Mouse (Mus musculus): ENCODE data around the gene Taar9. TPM values are rescaled to one million over a fixed set of nuclear protein-coding genes. Genes with fewer than 3 reads are reported as not detected.
"Not testable (repeated sequence)": the region's sequence is repeated elsewhere in the genome, so short reads cannot be mapped to it uniquely, and the experiment has no call there.

Gene Taar9
- total RNA-seq (2018; cell fraction: chromatin; rRNA removed), result not detected
- total RNA-seq (2018; cell fraction: cytosol; rRNA removed), result not detected
- total RNA-seq (2018; cell fraction: nucleus; rRNA removed), result not detected
- not detected in 3 replicates for polyA plus RNA-seq (2018)

DNA sequence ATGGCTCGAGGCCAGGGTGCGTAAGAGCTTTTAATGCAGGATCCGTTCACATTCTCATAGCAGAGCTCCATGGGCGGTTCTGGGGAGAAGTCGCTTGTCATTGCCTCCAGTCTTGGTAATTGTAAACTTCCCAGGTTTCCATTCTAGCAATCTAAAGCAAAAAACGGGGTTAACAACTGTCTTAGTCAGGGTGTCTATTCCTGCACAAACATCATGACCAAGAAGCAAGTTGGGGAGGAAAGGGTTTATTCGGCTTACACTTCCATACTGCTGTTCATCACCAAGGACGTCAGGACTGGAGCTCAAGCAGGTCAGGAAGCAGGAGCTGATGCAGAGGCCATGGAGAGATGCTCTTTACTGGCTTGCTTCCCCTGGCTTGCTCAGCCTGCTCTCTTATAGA, at the start of gene Taar9:
Gene Taar9, minus strand, starts transcription at position 101 of the 400 bp plus-strand sequence.
- H3K36me3 ChIP-seq (ENCODE audit: inconsistent target); H3K79me2 ChIP-seq (ENCODE audit: inconsistent target); H3K4me3 ChIP-seq (ENCODE audit: inconsistent target); H3K27ac ChIP-seq: not testable (repeated sequence)
- WGBS (ENCODE audit: missing documents), result 94% methylated on average over 8 of the region's 8 CpGs

DNA sequence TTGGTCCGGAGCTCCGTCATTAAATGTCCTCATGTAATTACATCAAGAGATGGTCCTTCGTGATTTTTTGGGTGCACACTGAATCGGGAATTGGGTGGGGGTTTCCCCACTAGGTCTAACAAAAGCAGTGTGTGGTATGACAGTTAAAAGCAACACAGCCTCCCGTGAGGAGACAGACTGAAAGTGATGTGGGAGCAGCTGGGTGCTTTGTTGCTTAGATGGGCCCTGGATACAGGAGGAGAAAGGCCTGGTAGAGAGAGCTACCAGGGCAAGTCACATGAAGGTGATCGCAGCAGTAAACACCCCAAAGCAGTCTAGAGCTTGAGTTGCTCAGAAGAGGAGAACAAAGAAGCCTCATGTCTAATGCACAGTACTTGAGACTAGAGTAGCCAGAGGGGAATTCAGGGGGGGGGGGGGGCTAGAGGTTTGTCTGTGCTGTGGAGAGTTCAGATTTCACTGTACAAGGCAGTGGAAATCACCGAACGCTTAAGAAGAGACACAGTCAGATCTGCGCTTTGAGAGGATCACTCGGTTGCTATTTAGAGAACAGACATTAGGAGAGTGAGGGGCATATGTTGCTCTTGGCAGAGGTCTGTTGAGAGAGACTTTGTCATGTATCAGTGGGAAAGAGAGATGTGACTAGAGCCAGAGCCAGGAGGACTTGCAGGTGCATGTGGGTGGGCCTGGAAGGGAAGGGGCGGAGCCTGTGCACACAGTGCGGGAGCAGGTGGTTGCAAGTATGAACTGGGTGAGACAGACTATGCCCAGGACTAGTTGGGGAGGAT, 49.3 kb upstream of the Taar9 start:
- Histone ChIP-seq H3K79me2 (ENCODE audit: inconsistent target) (peaks cover 100% of the 10 kb centered on the region), H3K4me3 (ENCODE audit: inconsistent target) (no peak overlapping the region), H3K27ac (no peak overlapping the region), H3K36me3 (ENCODE audit: inconsistent target) (peaks cover 36% of the 10 kb centered on the region)
- 92% methylated on average over 12 of the region's 12 CpGs for WGBS (ENCODE audit: missing documents)

DNA sequence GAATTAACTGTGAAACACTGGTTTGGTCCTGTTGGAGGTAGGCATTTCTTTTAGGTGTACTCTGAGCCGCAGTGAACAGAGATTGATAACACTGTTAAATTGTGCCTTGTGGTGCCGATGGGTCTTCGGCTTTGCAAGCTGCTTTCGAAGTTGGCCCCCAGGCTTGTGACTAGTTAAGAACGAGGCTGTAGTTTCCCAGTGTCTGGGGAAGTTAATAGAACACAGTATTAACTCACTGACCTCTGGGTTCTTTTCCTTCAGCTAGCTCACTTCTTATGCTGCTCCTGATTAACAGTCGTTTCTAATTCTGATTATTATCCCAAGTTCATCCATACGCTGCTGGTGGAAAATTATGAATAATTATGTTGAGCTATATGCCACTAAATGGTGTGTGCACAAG, 40.8 kb upstream of the Taar9 start:
- peak overlapping the region; percentile 64 for H3K4me3 ChIP-seq (ENCODE audit: inconsistent target)
- H3K36me3 ChIP-seq (ENCODE audit: inconsistent target), result peaks cover 17% of the 10 kb centered on the region
- WGBS (ENCODE audit: missing documents), result 23% methylated on average over 6 of the region's 7 CpGs
- peaks cover 57% of the 10 kb centered on the region for H3K79me2 ChIP-seq (ENCODE audit: inconsistent target)
- H3K27ac ChIP-seq, result peak overlapping the region; percentile 79

DNA sequence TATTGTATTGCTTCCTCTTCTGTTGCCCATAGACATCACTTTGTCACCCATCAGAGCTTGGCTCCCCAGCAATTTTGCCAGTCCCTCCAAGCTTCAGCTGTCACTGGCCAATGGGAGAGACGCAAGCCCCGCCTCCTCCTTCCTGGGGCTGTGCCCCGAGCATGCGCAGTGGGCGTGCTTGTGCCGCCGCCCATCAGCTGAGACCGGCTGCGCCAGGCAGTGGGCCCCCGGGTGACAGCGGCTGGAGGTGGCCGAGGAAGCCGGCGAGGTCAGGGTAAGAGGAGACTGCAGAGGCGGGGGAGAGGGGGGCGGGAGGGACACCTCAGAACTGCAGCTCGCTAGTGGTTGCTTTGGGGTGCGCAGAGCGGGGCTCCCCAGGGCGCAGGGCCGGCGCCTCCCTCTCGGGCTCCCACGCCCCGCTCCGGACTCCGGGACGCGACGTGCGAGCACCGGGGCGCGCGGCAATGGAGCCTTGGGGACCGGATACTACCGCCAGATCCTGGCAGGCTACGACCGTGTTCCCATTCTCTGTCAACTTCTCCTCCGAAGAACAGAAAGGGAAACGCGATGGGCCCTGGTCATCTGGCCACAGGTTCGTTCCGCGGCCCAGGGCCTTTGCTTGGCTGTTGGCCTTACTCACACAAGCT, 39.9 kb upstream of the Taar9 start, which contains the start of gene Stx7:
Gene Stx7, plus strand, starts transcription at position 168 of the 647 bp plus-strand sequence.
- peaks cover 48% of the 10 kb centered on the region for H3K79me2 ChIP-seq (ENCODE audit: inconsistent target)
- peaks cover 9% of the 10 kb centered on the region; the same call in 1 of the 2 replicates for H3K36me3 ChIP-seq (ENCODE audit: inconsistent target)
- under 1% methylated on average over 36 of the region's 45 CpGs for WGBS (ENCODE audit: missing documents)
- peak within 1 kb of the TSS; percentile 79 for H3K27ac ChIP-seq
- peak within 1 kb of the TSS; percentile 64 for H3K4me3 ChIP-seq (ENCODE audit: inconsistent target)

DNA sequence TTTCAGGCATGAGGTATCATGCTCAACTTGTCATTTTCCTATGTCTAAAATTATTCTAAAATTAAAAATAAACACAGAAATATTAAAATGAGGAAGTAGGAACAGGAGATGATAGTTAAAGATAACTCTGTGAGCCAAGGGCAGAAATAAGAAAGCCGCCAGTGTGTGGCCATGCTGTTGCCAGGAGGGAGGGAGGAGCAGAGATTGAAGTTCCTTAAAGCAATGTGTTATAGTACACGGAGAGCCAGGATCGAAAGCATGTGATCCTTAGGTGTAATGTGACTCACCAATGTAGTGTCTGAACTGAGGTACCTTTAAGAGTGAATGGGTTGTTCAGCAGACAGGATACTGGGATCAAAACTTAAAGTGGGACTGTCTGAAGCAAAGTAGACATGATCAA, 33.4 kb upstream of the Taar9 start:
- H3K27ac ChIP-seq, result no peak overlapping the region
- H3K4me3 ChIP-seq (ENCODE audit: inconsistent target), result no peak overlapping the region
- H3K79me2 ChIP-seq (ENCODE audit: inconsistent target), result no peaks in the 10 kb centered on the region
- 2% methylated on average over 3 of the region's 3 CpGs for WGBS (ENCODE audit: missing documents)
- no peaks in the 10 kb centered on the region for H3K36me3 ChIP-seq (ENCODE audit: inconsistent target)

DNA sequence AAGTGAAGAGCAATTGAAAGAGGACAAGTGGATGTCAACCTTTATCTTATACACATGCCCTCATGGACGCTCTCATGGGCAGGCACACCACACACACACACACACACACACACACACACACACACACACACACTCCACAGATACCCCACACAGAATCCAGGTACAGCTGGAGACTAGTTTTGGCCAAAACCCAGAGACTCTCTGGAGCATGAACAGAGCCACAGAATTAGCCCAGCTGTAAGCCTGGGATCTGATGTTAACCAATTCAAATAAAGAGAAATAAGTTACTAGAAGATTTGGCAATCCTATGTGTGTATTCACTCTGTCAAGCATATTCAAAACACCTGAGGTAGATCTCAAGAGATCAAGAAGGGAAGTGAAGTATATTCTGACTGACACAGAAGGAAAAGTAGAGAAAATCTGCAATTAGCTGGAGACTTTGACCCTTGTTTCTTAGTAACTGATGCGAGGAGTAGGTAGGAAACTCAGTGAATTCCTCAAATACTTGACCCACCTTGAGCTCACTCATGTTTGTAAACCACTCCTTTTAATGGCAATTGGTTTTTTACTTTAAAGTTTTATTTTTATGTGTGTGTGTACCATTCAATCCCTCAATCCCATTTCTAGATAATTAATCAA, 29.4 kb upstream of the Taar9 start:
- H3K4me3 ChIP-seq (ENCODE audit: inconsistent target), result no peak overlapping the region
- H3K79me2 ChIP-seq (ENCODE audit: inconsistent target), result no peaks in the 10 kb centered on the region
- WGBS (ENCODE audit: missing documents), result 92% methylated on average over 2 of the region's 2 CpGs
- H3K36me3 ChIP-seq (ENCODE audit: inconsistent target), result no peaks in the 10 kb centered on the region
- H3K27ac ChIP-seq, result no peak overlapping the region

DNA sequence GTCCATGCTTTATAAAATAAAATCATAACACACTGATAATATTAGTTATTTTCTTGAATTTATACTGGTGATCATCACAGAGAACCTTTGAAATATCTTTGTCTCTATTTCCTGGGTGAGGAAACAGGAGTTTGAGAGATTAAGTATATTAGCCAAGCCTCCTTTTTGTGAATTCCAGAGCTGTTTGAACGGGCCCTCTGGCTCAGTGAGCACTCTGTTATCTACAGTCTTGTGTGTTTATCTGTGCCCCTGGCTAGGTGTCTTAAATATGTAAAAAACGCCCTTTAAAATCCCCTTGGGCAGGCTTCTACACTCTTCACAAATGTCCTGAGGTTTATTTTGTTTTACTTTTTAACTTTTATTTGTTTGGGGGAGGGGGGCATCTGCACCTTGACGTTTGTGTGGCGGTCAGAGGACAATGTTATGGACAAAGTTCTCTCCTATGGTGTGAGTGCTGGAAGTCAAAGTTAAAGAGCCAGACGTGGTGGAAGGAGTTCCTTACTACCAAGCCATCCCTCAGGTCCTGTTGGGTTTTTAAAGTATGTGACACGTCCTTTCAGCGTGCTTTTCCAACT, 24.8 kb upstream of the Taar9 start:
- Histone ChIP-seq H3K36me3 (ENCODE audit: inconsistent target) (no peaks in the 10 kb centered on the region), H3K4me3 (ENCODE audit: inconsistent target) (no peak overlapping the region), H3K79me2 (ENCODE audit: inconsistent target) (no peaks in the 10 kb centered on the region), H3K27ac (no peak overlapping the region)
- 91% methylated on average over 7 of the region's 7 CpGs for WGBS (ENCODE audit: missing documents)

DNA sequence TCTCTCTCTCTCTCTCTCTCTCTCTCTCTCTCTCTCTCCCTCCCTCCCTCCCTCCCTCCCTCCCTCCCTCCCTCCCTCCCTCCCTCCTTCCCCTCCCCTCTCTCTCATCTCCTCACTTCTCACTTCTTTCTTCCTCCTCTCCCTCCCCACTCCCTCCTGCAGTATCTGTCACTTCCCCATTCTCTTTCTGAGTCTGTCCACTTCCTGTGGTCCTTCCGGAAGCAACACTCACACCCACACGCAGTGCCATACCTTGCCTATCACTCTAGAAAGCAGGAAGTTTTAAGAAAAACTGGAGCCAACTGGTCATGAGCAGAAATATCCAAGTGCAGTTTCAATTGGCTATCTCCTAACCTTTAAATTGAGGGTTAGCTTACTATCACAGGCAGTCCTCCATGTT, 23.8 kb upstream of the Taar9 start:
- H3K27ac ChIP-seq, result peak overlapping the region; percentile 44
- 7% methylated on average over 2 of the region's 2 CpGs for WGBS (ENCODE audit: missing documents)

DNA sequence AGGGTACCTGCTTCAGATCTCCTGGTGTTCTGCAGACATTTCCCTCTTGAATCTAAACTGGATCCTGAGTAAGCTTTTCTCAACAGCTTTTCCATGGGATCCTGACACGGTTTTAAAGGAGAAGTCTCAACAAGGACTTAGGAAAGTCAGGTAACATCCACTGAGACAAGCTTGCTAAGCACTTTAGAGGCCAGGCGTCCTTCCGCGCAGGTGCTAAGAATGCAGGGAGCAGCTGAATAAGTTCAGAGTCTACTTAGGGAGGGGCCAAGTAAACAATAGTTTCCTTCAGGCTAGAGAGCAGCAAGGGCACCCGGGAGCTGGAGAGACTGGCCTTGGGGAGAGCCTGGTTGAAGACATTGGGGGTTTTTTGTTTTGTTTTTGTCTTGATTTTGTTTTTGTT, 22.9 kb upstream of the Taar9 start:
- Histone ChIP-seq H3K4me3 (ENCODE audit: inconsistent target) (no peak overlapping the region), H3K27ac (peak overlapping the region; percentile 22), H3K79me2 (ENCODE audit: inconsistent target) (no peaks in the 10 kb centered on the region), H3K36me3 (ENCODE audit: inconsistent target) (no peaks in the 10 kb centered on the region)
- 73% methylated on average over 5 of the region's 5 CpGs for WGBS (ENCODE audit: missing documents)

More for the DNA sequence above, 23.8 kb upstream of the Taar9 start:
- no peaks in the 10 kb centered on the region for H3K36me3 ChIP-seq (ENCODE audit: inconsistent target)
- no peak overlapping the region for H3K4me3 ChIP-seq (ENCODE audit: inconsistent target)
- H3K79me2 ChIP-seq (ENCODE audit: inconsistent target), result no peaks in the 10 kb centered on the region

DNA sequence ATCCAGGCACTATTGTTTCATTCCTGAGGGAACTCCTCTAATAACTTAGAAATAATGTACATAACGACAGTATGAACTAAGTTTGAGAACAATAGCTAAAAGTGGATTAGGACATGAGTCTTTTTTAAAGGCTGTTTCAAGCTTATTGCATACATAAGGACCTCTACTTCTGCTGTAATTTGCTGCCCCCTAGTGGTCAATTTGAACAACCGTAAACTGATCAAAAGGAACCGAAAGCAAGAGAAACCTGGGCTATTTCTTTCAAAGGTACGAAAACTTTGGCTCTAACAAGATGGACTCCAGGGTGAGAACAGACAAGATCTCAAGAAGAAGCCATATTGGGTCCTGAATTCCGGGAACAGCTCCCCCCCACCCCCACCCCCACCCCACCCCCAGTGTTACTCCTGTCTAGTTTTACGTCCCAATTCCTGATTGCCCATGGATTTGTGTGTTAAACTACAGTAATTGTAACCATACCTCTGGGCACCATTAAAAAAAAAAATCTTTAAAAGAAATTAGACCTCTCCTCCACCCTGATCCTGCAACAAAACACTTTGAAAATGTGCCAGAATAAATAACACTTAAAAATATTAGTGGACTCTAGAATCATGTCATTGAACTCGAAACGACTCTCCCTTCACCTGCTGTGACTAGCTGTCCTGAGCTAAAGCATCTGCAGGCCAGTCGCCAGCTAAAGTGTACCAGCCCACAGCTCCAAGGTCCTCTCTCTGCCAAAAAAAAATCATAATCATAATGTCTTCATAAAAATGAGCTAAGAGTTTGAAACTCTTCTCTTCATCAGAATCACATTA, 22.3 kb upstream of the Taar9 start:
- Histone ChIP-seq H3K4me3 (ENCODE audit: inconsistent target) (no peak overlapping the region), H3K36me3 (ENCODE audit: inconsistent target) (no peaks in the 10 kb centered on the region), H3K79me2 (ENCODE audit: inconsistent target) (no peaks in the 10 kb centered on the region), H3K27ac (peak overlapping the region; percentile 22; the same call in 1 of the 2 replicates)
- WGBS (ENCODE audit: missing documents), result 37% methylated on average over 9 of the region's 9 CpGs

DNA sequence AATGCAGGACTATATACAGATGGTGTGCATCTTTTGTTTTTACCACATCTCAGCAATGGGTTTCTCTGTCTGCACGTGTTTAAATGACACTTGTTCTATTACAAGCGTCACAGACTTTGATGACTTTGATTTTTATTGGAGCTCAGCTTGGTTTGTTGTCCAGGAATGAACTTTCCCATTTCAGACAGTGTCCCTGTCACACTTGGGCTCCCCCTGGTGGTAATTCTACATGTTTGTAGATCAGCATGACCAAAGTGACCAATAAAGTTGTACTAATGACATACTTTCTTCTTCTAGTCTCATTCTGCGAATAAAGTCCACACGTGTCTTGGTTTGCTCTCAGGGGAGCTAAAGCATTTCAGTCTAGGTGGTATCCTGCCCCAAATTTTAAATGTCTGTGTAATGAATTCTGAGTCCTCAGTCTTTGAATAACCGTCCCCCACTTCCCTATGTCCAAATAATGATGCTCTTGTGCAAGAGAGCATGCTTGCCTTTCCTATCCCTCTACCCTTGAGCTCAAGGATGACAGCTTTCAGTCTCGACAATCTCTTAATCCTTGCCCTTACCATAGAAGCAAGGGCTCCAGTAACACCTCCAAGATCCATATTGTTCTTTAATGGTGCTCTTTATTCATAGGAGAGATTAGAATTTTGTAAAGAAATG, 1.9 kb upstream of the Taar9 start:
- Histone ChIP-seq H3K27ac (no peak overlapping the region), H3K4me3 (ENCODE audit: inconsistent target) (no peak overlapping the region), H3K36me3 (ENCODE audit: inconsistent target) (no peaks in the 10 kb centered on the region), H3K79me2 (ENCODE audit: inconsistent target) (no peaks in the 10 kb centered on the region)
- WGBS (ENCODE audit: missing documents), result 35% methylated on average over 6 of the region's 6 CpGs

DNA sequence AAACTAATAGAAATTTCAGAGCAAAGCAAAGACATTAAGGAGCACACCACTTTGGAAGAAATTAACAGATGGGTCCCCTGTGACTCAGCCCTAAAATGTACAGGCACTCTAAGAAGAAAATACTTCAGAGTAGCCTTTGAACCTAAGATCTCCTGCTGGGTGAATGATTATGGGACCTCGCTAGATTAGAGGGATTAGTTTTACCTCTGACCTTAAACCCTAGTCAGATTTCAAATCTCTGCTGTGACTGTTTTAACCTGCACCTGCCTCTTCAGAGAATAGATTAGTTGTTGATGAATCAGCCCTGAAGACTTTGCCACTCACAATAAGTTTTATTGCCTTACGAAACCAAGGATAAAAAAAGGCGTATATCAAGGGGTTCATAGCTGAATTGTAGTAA, 1.1 kb downstream of the Taar9 start:
- 94% methylated on average over 3 of the region's 3 CpGs for WGBS (ENCODE audit: missing documents)
- H3K79me2 ChIP-seq (ENCODE audit: inconsistent target), result no peaks in the 10 kb centered on the region
- no peaks in the 10 kb centered on the region for H3K36me3 ChIP-seq (ENCODE audit: inconsistent target)
- no peak overlapping the region for H3K27ac ChIP-seq
- H3K4me3 ChIP-seq (ENCODE audit: inconsistent target), result no peak overlapping the region

DNA sequence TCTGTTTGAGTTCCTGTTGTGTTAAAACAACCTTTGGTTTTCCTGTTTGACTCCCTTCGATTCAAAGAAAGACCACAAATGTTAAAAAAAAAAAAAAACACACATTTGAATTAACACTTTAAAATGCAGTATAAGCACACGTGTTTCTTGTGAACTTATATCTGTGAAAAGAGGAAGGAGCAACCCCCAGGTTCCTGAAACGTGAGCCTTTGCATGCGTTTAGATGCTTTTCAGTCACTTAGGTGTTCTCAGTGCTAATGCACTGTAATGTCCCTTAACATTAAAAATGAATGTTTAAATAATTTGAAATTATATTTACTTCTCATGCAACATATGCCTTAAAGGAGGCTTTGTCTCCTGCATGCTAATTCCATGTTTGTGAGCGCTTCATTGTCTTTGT, 1.6 kb downstream of the Taar9 start:
- H3K4me3 ChIP-seq (ENCODE audit: inconsistent target), result no peak overlapping the region
- WGBS (ENCODE audit: missing documents), result 22% methylated on average over 5 of the region's 5 CpGs
- H3K36me3 ChIP-seq (ENCODE audit: inconsistent target), result no peaks in the 10 kb centered on the region
- no peak overlapping the region for H3K27ac ChIP-seq
- no peaks in the 10 kb centered on the region for H3K79me2 ChIP-seq (ENCODE audit: inconsistent target)
